Mouse (Mus musculus): ENCODE results near the gene Astn2. TPM values are rescaled to one million over a fixed set of nuclear protein-coding genes. Genes with fewer than 3 reads are reported as not detected.

The Astn2 gene
- polyA plus RNA-seq, 1 experiment = not detected

- TF ChIP-seq MYOD1 (IDR thresholded peaks at IDR 0.05; ENCODE audit: control insufficient read depth, insufficient read length, low read depth) = no peak
- TF ChIP-seq CTCF (IDR thresholded peaks at IDR 0.05; ENCODE audit: control insufficient read depth, insufficient read depth, insufficient read length) = no peak
- TF ChIP-seq MYOG (IDR thresholded peaks at IDR 0.05; ENCODE audit: control insufficient read depth, extremely low read depth, insufficient read length) = no peak
- no peak for TF ChIP-seq FOSL1 (IDR thresholded peaks at IDR 0.05; ENCODE audit: insufficient read depth, low read length, poor library complexity, severe bottlenecking)
- TF ChIP-seq MAX (IDR thresholded peaks at IDR 0.05) = no peak
- no peak for TF ChIP-seq USF1 (IDR thresholded peaks at IDR 0.05; ENCODE audit: low read depth)
- no peak for TF ChIP-seq CEBPB (IDR thresholded peaks at IDR 0.05; ENCODE audit: low read depth)
- no peaks in the 10 kb centered on the region for H3K79me2 ChIP-seq (ENCODE audit: control insufficient read depth, insufficient read depth)
- no peak overlapping the region for H3ac ChIP-seq (ENCODE audit: control insufficient read depth, insufficient read length, low read depth)
- H3K27me3 ChIP-seq (ENCODE audit: control insufficient read depth, insufficient read depth, insufficient read length) = no peaks in the 10 kb centered on the region
- H3K4me3 ChIP-seq (ENCODE audit: insufficient read depth, poor library complexity, severe bottlenecking) = no peak overlapping the region
- no peaks in the 10 kb centered on the region for H3K79me3 ChIP-seq (ENCODE audit: low read depth)
- H3K36me3 ChIP-seq (ENCODE audit: control insufficient read depth, insufficient read depth) = no peaks in the 10 kb centered on the region
Measured at GRCm38 (mm10) chr4:66310315-66311020, 93.9 kb downstream of the Astn2 start.

GRCm38 (mm10) chr4:66306377-66306776 is 98.0 kb downstream of the Astn2 start:
- Histone ChIP-seq H3K27me3 (ENCODE audit: control insufficient read depth, insufficient read depth, insufficient read length) (no peaks in the 10 kb centered on the region), H3K36me3 (ENCODE audit: control insufficient read depth, insufficient read depth) (no peaks in the 10 kb centered on the region), H3K79me2 (ENCODE audit: control insufficient read depth, insufficient read depth) (no peaks in the 10 kb centered on the region), H3ac (ENCODE audit: control insufficient read depth, insufficient read length, low read depth) (no peak overlapping the region), H3K79me3 (ENCODE audit: low read depth) (no peaks in the 10 kb centered on the region), H3K4me3 (ENCODE audit: insufficient read depth, poor library complexity, severe bottlenecking) (no peak overlapping the region)
- no peak for TF ChIP-seq CEBPB (IDR thresholded peaks at IDR 0.05; ENCODE audit: low read depth)

- Histone ChIP-seq H3ac (ENCODE audit: control insufficient read depth, insufficient read length, low read depth) (no peak overlapping the region), H3K36me3 (ENCODE audit: control insufficient read depth, insufficient read depth) (no peaks in the 10 kb centered on the region), H3K79me3 (ENCODE audit: low read depth) (no peaks in the 10 kb centered on the region), H3K27me3 (ENCODE audit: control insufficient read depth, insufficient read depth, insufficient read length) (no peaks in the 10 kb centered on the region), H3K79me2 (ENCODE audit: control insufficient read depth, insufficient read depth) (no peaks in the 10 kb centered on the region), H3K4me3 (ENCODE audit: insufficient read depth, poor library complexity, severe bottlenecking) (no peak overlapping the region)
- TF ChIP-seq CEBPB (IDR thresholded peaks at IDR 0.05; ENCODE audit: low read depth) = no peak
- no peak for TF ChIP-seq MAX (IDR thresholded peaks at IDR 0.05)
- TF ChIP-seq MYOD1 (IDR thresholded peaks at IDR 0.05; ENCODE audit: control insufficient read depth, insufficient read length, low read depth) = no peak
- TF ChIP-seq FOSL1 (IDR thresholded peaks at IDR 0.05; ENCODE audit: insufficient read depth, low read length, poor library complexity, severe bottlenecking) = no peak
- TF ChIP-seq USF1 (IDR thresholded peaks at IDR 0.05; ENCODE audit: low read depth) = no peak
- no peak for TF ChIP-seq CTCF (IDR thresholded peaks at IDR 0.05; ENCODE audit: control insufficient read depth, insufficient read depth, insufficient read length)
- TF ChIP-seq MYOG (IDR thresholded peaks at IDR 0.05; ENCODE audit: control insufficient read depth, extremely low read depth, insufficient read length) = no peak
Measured at GRCm38 (mm10) chr4:66302686-66303310, 101.6 kb downstream of the Astn2 start.

GRCm38 (mm10) chr4:66285034-66285433 is 119.4 kb downstream of the Astn2 start:
- H3K27me3 ChIP-seq (ENCODE audit: control insufficient read depth, insufficient read depth, insufficient read length) = no peaks in the 10 kb centered on the region
- H3K4me3 ChIP-seq (ENCODE audit: insufficient read depth, poor library complexity, severe bottlenecking) = no peak overlapping the region
- no peaks in the 10 kb centered on the region for H3K36me3 ChIP-seq (ENCODE audit: control insufficient read depth, insufficient read depth)
- no peaks in the 10 kb centered on the region for H3K79me3 ChIP-seq (ENCODE audit: low read depth)
- TF ChIP-seq MAX (IDR thresholded peaks at IDR 0.05) = no peak
- TF ChIP-seq CEBPB (IDR thresholded peaks at IDR 0.05; ENCODE audit: low read depth) = no peak
- TF ChIP-seq MYOD1 (IDR thresholded peaks at IDR 0.05; ENCODE audit: control insufficient read depth, insufficient read length, low read depth) = no peak
- no peak for TF ChIP-seq USF1 (IDR thresholded peaks at IDR 0.05; ENCODE audit: low read depth)
- TF ChIP-seq MYOG (IDR thresholded peaks at IDR 0.05; ENCODE audit: control insufficient read depth, extremely low read depth, insufficient read length) = no peak
- TF ChIP-seq CTCF (IDR thresholded peaks at IDR 0.05; ENCODE audit: control insufficient read depth, insufficient read depth, insufficient read length) = no peak
- no peaks in the 10 kb centered on the region for H3K79me2 ChIP-seq (ENCODE audit: control insufficient read depth, insufficient read depth)
- H3ac ChIP-seq (ENCODE audit: control insufficient read depth, insufficient read length, low read depth) = no peak overlapping the region

GRCm38 (mm10) chr4:66276096-66276495 is 128.3 kb downstream of the Astn2 start:
- Histone ChIP-seq H3ac (ENCODE audit: control insufficient read depth, insufficient read length, low read depth) (no peak overlapping the region), H3K36me3 (ENCODE audit: control insufficient read depth, insufficient read depth) (no peaks in the 10 kb centered on the region), H3K79me3 (ENCODE audit: low read depth) (no peaks in the 10 kb centered on the region), H3K27me3 (ENCODE audit: control insufficient read depth, insufficient read depth, insufficient read length) (no peaks in the 10 kb centered on the region), H3K4me3 (ENCODE audit: insufficient read depth, poor library complexity, severe bottlenecking) (no peak overlapping the region), H3K79me2 (ENCODE audit: control insufficient read depth, insufficient read depth) (no peaks in the 10 kb centered on the region)
- TF ChIP-seq MYOD1 (IDR thresholded peaks at IDR 0.05; ENCODE audit: control insufficient read depth, insufficient read length, low read depth) (no peak), MAX (IDR thresholded peaks at IDR 0.05) (no peak), CTCF (IDR thresholded peaks at IDR 0.05; ENCODE audit: control insufficient read depth, insufficient read depth, insufficient read length) (no peak), FOSL1 (IDR thresholded peaks at IDR 0.05; ENCODE audit: insufficient read depth, low read length, poor library complexity, severe bottlenecking) (no peak), CEBPB (IDR thresholded peaks at IDR 0.05; ENCODE audit: low read depth) (no peak), USF1 (IDR thresholded peaks at IDR 0.05; ENCODE audit: low read depth) (no peak), MYOG (IDR thresholded peaks at IDR 0.05; ENCODE audit: control insufficient read depth, extremely low read depth, insufficient read length) (no peak)
